Mouse (Mus musculus) layer of hippocampus, adult 2 months (tissue): Measurements from ENCODE around the gene Sft2d2. TPM values are rescaled to one million over a fixed set of nuclear protein-coding genes. Genes with fewer than 3 reads are reported as not detected.

Source experiments
- DNase-seq, 2 experiments: peaks; one replicate each; pipeline ENCODE4 v3.0.0; 2022; ENCODE audit warnings: low spot score in 2 of 2
- H3K27ac ChIP-seq: fragments of 200-600 bp; 2 replicates; pipeline ENCODE4 v1.8.1; 2022
- H3K4me3 ChIP-seq: fragments of 200-600 bp; 2 replicates; pipeline ENCODE4 v1.8.1; 2022; ENCODE audit warnings: mild to moderate bottlenecking
- CTCF ChIP-seq: fragments of 200-600 bp; conservative IDR thresholded peaks from 2 replicates; pipeline ENCODE4 v1.8.1; 2022; ENCODE audit warnings: antibody characterized with exemption, mild to moderate bottlenecking, moderate library complexity
- total RNA-seq, 2 experiments: library from RNA; stranded (reverse); gene quantifications; 2 replicates each; pipeline ENCODE4 v1.2.3; 2021

The Sft2d2 gene
- total RNA-seq, 2 experiments from 2014 or later = 13.4 to 13.7 TPM

GRCm38 (mm10) chr1:165186491-165186890, 7.7 kb downstream of the Sft2d2 start:
- TF ChIP-seq CTCF = no peak
- DNase-seq = no peak
- no peak overlapping the region for H3K27ac ChIP-seq
- no peak overlapping the region for H3K4me3 ChIP-seq

- no peak for DNase-seq
- Histone ChIP-seq H3K27ac (peak overlapping the region; percentile 28; the same call in 1 of the 2 replicates), H3K4me3 (no peak overlapping the region)
- TF ChIP-seq CTCF = no peak
Observed at GRCm38 (mm10) chr1:165185116-165185515, 9.1 kb downstream of the Sft2d2 start.

GRCm38 (mm10) chr1:165184178-165184577, 10.1 kb downstream of the Sft2d2 start:
- TF ChIP-seq CTCF = no peak
- H3K4me3 ChIP-seq = no peak overlapping the region
- no peak overlapping the region for H3K27ac ChIP-seq
- DNase-seq = no peak

GRCm38 (mm10) chr1:165183400-165183799, 10.8 kb downstream of the Sft2d2 start:
- 0 out of 2 replicates have a peak, but pooled peaks have one; percentile 8 for TF ChIP-seq CTCF
- no peak for DNase-seq

GRCm38 (mm10) chr1:165179321-165179720, 14.9 kb downstream of the Sft2d2 start:
- DNase-seq = no peak
- TF ChIP-seq CTCF = no peak
- H3K4me3 ChIP-seq = no peak overlapping the region
- no peak overlapping the region for H3K27ac ChIP-seq

More at GRCm38 (mm10) chr1:165183400-165183799, 10.8 kb downstream of the Sft2d2 start:
- H3K4me3 ChIP-seq = no peak overlapping the region
- H3K27ac ChIP-seq = no peak overlapping the region

GRCm38 (mm10) chr1:165178075-165178474, 16.2 kb downstream of the Sft2d2 start:
- Histone ChIP-seq H3K27ac (no peak overlapping the region), H3K4me3 (no peak overlapping the region)
- no peak for TF ChIP-seq CTCF
- DNase-seq = no peak

- Histone ChIP-seq H3K27ac (no peak overlapping the region), H3K4me3 (no peak overlapping the region)
- no peak for DNase-seq
- no peak for TF ChIP-seq CTCF
Observed at GRCm38 (mm10) chr1:165174059-165174616, 20.1 kb downstream of the Sft2d2 start.

- no peak overlapping the region for H3K4me3 ChIP-seq
- H3K27ac ChIP-seq = no peak overlapping the region
- DNase-seq = no peak
- TF ChIP-seq CTCF = no peak
Observed at GRCm38 (mm10) chr1:165171277-165171676, 23.0 kb downstream of the Sft2d2 start.

- no peak overlapping the region for H3K4me3 ChIP-seq
- no peak overlapping the region for H3K27ac ChIP-seq
- TF ChIP-seq CTCF = no peak
Observed at GRCm38 (mm10) chr1:165170157-165170556, 24.1 kb downstream of the Sft2d2 start.

GRCm38 (mm10) chr1:165169462-165169861, 24.8 kb downstream of the Sft2d2 start:
- no peak for TF ChIP-seq CTCF
- no peak for DNase-seq
- Histone ChIP-seq H3K4me3 (no peak overlapping the region), H3K27ac (no peak overlapping the region)

More at GRCm38 (mm10) chr1:165170157-165170556, 24.1 kb downstream of the Sft2d2 start:
- no peak for DNase-seq

GRCm38 (mm10) chr1:165164920-165165319, 29.3 kb downstream of the Sft2d2 start:
- DNase-seq = no peak
- Histone ChIP-seq H3K27ac (no peak overlapping the region), H3K4me3 (no peak overlapping the region)
- no peak for TF ChIP-seq CTCF

GRCm38 (mm10) chr1:165160723-165161405, 33.4 kb downstream of the Sft2d2 start, which contains the start of gene Tbx19:
Gene Tbx19 (minus strand): TSS chr1:165160773.
- H3K4me3 ChIP-seq = no peak within 1 kb of the TSS
- DNase-seq = no peak
- no peak within 1 kb of the TSS for H3K27ac ChIP-seq
- no peak for TF ChIP-seq CTCF

- no peak for TF ChIP-seq CTCF
- DNase-seq = no peak
- H3K4me3 ChIP-seq = no peak overlapping the region
- no peak overlapping the region for H3K27ac ChIP-seq
Observed at GRCm38 (mm10) chr1:165158841-165159240, 35.4 kb downstream of the Sft2d2 start.

GRCm38 (mm10) chr1:165154162-165154561, 40.1 kb downstream of the Sft2d2 start:
- TF ChIP-seq CTCF = no peak
- H3K27ac ChIP-seq = no peak overlapping the region
- no peak for DNase-seq
- H3K4me3 ChIP-seq = no peak overlapping the region
